Mouse (Mus musculus): ENCODE results near the gene Keap1. TPM values are rescaled to one million over a fixed set of nuclear protein-coding genes. Genes with fewer than 3 reads are reported as not detected.
A peak's percentile ranks its signal among the peaks of the same experiment; 100 is the strongest.
"Not testable (repeated sequence)": the region's sequence is repeated elsewhere in the genome, so short reads cannot be mapped to it uniquely, and the experiment has no call there.

Keap1 gene
- polyA plus RNA-seq, 1 experiment from 2014 or later, result 73.2 TPM

DNA sequence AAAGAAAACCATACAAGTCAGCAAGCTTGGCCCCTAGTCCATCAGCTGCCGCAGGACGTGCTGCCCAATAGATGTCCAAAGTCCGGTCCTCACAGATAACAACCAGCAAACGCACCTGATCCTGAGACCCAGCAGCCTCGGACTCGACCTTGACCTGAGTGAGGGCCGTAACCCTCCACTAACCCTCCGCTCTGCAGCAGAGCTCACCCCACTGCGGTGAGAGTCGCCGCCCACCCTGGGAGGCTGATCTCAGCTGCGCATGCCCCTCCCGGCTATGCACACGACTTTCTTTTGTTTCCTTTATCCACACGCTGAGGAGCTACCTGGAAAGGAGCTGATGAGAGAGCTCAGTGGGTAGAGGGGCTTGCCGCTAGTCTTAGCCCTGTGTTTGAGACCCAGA, 11.8 kb downstream of the Keap1 start:
- H3K9me3 ChIP-seq (replicated peaks), result no peaks in the 10 kb centered on the region
- H3K27ac ChIP-seq (replicated peaks), result no peak overlapping the region
- peaks cover 26% of the 10 kb centered on the region for H3K4me1 ChIP-seq
- H3K4me2 ChIP-seq (replicated peaks), result peak overlapping the region; percentile 57
- H3K9ac ChIP-seq, result no peak overlapping the region; the same call in 1 of the 2 replicates
- peaks cover 34% of the 10 kb centered on the region for H3K36me3 ChIP-seq
- peak overlapping the region; percentile 36 for H3K4me3 ChIP-seq (replicated peaks)
- H3K27me3 ChIP-seq, result no peaks in the 10 kb centered on the region
- WGBS, result 16% methylated on average over 16 of the region's 16 CpGs
- ATAC-seq (ENCODE audit: insufficient number of reproducible peaks, low FRiP score, low TSS enrichment, low read depth), result peak; percentile 56; the same call in 1 of the 2 replicates

- Histone ChIP-seq H3K27me3 (no peaks in the 10 kb centered on the region), H3K4me3 (replicated peaks) (peak overlapping the region; percentile 33), H3K27ac (replicated peaks) (peak overlapping the region; percentile 61; the same call in 1 of the 2 replicates), H3K4me2 (replicated peaks) (peak overlapping the region; percentile 47), H3K36me3 (peaks cover 14% of the 10 kb centered on the region), H3K4me1 (peaks cover 25% of the 10 kb centered on the region), H3K9me3 (replicated peaks) (no peaks in the 10 kb centered on the region), H3K9ac (no peak overlapping the region)
- WGBS, result 12% methylated on average over 7 of the region's 7 CpGs
- no peak for ATAC-seq (ENCODE audit: insufficient number of reproducible peaks, low FRiP score, low TSS enrichment, low read depth)
These were observed 13.8 kb downstream of the Keap1 start for GRCm38 (mm10) chr9:21225415-21225758.

GRCm38 (mm10) chr9:21224576-21225414, 14.4 kb downstream of the Keap1 start:
- no peak; the same call in 1 of the 2 replicates for ATAC-seq (ENCODE audit: insufficient number of reproducible peaks, low FRiP score, low TSS enrichment, low read depth)
- no peak overlapping the region for H3K9ac ChIP-seq

GRCm38 (mm10) chr9:21223906-21224305, 15.3 kb downstream of the Keap1 start:
- H3K9ac ChIP-seq, result no peak overlapping the region
- H3K4me3 ChIP-seq (replicated peaks), result no peak overlapping the region
- no peaks in the 10 kb centered on the region for H3K9me3 ChIP-seq (replicated peaks)
- H3K27me3 ChIP-seq, result no peaks in the 10 kb centered on the region
- peaks cover 25% of the 10 kb centered on the region for H3K4me1 ChIP-seq
- no peak overlapping the region for H3K27ac ChIP-seq (replicated peaks)
- 90% methylated on average over 6 of the region's 6 CpGs for WGBS
- H3K36me3 ChIP-seq, result no peaks in the 10 kb centered on the region
- no peak overlapping the region for H3K4me2 ChIP-seq (replicated peaks)
- no peak for ATAC-seq (ENCODE audit: insufficient number of reproducible peaks, low FRiP score, low TSS enrichment, low read depth)

More at GRCm38 (mm10) chr9:21224576-21225414, 14.4 kb downstream of the Keap1 start:
- H3K27me3 ChIP-seq, result no peaks in the 10 kb centered on the region
- no peaks in the 10 kb centered on the region for H3K9me3 ChIP-seq (replicated peaks)
- 20% methylated on average over 26 of the region's 26 CpGs for WGBS
- peak overlapping the region; percentile 33 for H3K4me3 ChIP-seq (replicated peaks)
- H3K27ac ChIP-seq (replicated peaks), result peak overlapping the region; percentile 61
- H3K4me2 ChIP-seq (replicated peaks), result peak overlapping the region; percentile 47
- peaks cover 25% of the 10 kb centered on the region for H3K4me1 ChIP-seq
- peaks cover 8% of the 10 kb centered on the region; the same call in 1 of the 2 replicates for H3K36me3 ChIP-seq

DNA sequence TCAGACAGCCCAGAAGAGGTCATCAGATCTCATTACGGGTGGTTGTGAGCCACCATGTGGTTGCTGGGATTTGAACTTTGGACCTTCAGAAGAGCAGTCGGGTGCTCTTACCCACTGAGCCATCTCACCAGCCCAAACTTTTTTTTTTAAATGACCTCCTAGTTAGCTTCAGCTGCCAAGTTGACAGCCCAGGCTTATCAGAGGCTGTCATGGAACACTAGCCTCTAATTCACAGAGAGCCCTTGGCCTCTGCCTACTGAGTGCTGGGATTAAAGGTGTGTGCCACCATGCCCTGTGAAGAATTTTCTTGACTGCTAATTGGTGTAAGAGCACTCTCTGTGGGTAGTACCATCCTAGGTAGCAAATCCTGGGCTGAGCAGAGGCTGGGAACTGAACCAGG, 15.7 kb downstream of the Keap1 start:
- not testable (repeated sequence) for H3K36me3 ChIP-seq; H3K4me2 ChIP-seq (replicated peaks); H3K9me3 ChIP-seq (replicated peaks); H3K27ac ChIP-seq (replicated peaks); H3K27me3 ChIP-seq; ATAC-seq (ENCODE audit: insufficient number of reproducible peaks, low FRiP score, low TSS enrichment, low read depth); H3K9ac ChIP-seq; H3K4me3 ChIP-seq (replicated peaks)
- H3K4me1 ChIP-seq, result peaks cover 25% of the 10 kb centered on the region
- WGBS, result 100% methylated on average over 2 of the region's 2 CpGs

- H3K9me3 ChIP-seq (replicated peaks), result no peaks in the 10 kb centered on the region
- 11% methylated on average over 7 of the region's 7 CpGs for WGBS
- no peak overlapping the region for H3K4me3 ChIP-seq (replicated peaks)
- no peak overlapping the region for H3K4me2 ChIP-seq (replicated peaks)
- H3K9ac ChIP-seq, result no peak overlapping the region
- no peak for ATAC-seq (ENCODE audit: insufficient number of reproducible peaks, low FRiP score, low TSS enrichment, low read depth)
- no peak overlapping the region for H3K27ac ChIP-seq (replicated peaks)
- H3K27me3 ChIP-seq, result no peaks in the 10 kb centered on the region
- no peaks in the 10 kb centered on the region for H3K36me3 ChIP-seq
- peaks cover 14% of the 10 kb centered on the region for H3K4me1 ChIP-seq
These were observed 17.7 kb downstream of the Keap1 start for GRCm38 (mm10) chr9:21221383-21221929.

DNA sequence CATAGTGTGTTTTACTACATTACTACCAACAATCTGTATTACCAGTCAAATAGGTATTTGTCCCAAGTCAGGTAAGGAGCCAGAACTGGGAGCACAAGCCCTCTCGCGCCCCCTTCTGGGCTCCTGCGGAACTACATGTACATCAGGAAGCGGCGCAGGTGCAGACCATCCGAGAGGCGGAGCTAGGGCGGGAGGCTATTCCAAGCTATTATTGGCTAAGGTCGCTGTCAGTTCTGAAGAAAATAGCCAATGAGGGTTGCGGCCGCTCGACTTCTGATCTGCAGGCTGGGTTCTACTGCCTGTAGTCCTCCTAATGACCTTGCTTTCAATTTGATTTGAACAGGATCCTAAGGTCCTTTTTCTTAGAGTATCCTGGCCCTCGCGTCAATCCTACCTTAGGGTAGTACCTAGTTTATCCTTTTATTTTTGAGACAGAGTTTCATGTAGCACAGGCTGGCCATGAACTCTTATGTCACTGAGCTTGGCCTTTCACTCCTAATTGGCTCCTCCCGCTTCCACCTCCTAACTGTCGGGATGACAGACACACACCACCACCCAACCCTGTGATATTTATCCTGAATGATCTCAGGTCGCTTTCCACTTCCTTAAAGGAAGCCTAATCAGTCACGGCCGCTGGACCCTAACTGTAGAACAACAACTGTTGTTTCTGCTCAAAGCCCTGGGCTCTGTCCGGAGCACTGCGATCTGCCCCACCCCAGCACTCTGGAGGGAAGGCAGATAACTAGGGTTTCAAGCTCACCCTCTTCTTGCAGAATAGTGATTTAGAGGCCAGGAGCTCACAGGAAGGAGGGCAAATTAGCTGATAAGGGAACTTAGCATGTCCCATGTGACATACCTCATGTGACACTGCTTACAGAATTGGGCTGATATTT, 18.4 kb downstream of the Keap1 start:
- ATAC-seq (ENCODE audit: insufficient number of reproducible peaks, low FRiP score, low TSS enrichment, low read depth), result peak; percentile 77

GRCm38 (mm10) chr9:21219820-21220219, 19.3 kb downstream of the Keap1 start:
- 60% methylated on average over 3 of the region's 3 CpGs for WGBS
- no peaks in the 10 kb centered on the region for H3K9me3 ChIP-seq (replicated peaks)
- H3K4me3 ChIP-seq (replicated peaks), result no peak overlapping the region
- no peak for ATAC-seq (ENCODE audit: insufficient number of reproducible peaks, low FRiP score, low TSS enrichment, low read depth)
- no peak overlapping the region for H3K9ac ChIP-seq
- no peaks in the 10 kb centered on the region for H3K36me3 ChIP-seq
- no peaks in the 10 kb centered on the region for H3K27me3 ChIP-seq
- no peak overlapping the region for H3K4me2 ChIP-seq (replicated peaks)
- peaks cover 7% of the 10 kb centered on the region for H3K4me1 ChIP-seq
- no peak overlapping the region for H3K27ac ChIP-seq (replicated peaks)

More for the DNA sequence above, 18.4 kb downstream of the Keap1 start:
- Histone ChIP-seq H3K27me3 (no peaks in the 10 kb centered on the region), H3K4me1 (peaks cover 14% of the 10 kb centered on the region), H3K36me3 (no peaks in the 10 kb centered on the region), H3K9ac (no peak overlapping the region), H3K9me3 (replicated peaks) (no peaks in the 10 kb centered on the region), H3K4me3 (replicated peaks) (peak overlapping the region; percentile 24), H3K4me2 (replicated peaks) (peak overlapping the region; percentile 40), H3K27ac (replicated peaks) (no peak overlapping the region)
- WGBS, result 11% methylated on average over 21 of the region's 21 CpGs

- no peak for ATAC-seq (ENCODE audit: insufficient number of reproducible peaks, low FRiP score, low TSS enrichment, low read depth)
- no peaks in the 10 kb centered on the region for H3K27me3 ChIP-seq
- H3K9me3 ChIP-seq (replicated peaks), result no peaks in the 10 kb centered on the region
- WGBS, result 62% methylated on average over 25 of the region's 25 CpGs
- H3K4me2 ChIP-seq (replicated peaks), result no peak overlapping the region
- no peak overlapping the region for H3K4me3 ChIP-seq (replicated peaks)
- H3K4me1 ChIP-seq, result peaks cover 6% of the 10 kb centered on the region
- no peaks in the 10 kb centered on the region for H3K36me3 ChIP-seq
- no peak overlapping the region for H3K27ac ChIP-seq (replicated peaks)
- H3K9ac ChIP-seq, result no peak overlapping the region
These were observed 22.9 kb downstream of the Keap1 start for GRCm38 (mm10) chr9:21216050-21216841.

DNA sequence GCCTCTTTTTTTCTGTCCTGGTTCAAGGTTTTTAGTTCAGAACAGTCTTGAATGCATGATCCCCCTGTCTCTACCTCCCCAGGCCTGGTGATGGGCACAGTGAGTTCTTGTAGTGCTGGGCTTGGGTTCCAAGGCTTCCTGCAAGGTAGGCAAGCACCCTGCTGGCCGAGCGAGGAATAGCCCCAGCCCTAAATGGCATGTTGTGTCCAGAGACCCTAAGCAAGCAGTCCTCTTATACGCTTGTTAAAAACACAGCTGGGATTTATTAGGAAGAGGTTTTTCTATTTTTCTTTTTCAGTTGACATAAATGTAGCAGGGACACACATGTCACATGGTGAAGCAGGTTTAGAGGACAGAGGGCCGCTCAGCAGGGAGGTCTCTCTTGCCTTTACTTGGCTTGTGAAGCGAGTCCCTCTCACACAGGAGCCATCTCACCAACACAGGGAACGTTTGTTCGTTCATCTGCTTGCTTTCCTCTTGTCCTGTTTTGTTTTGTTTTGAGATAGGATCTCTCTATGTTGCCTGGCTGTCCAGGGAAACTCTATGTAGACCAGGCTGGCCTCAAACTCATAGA, 25.5 kb downstream of the Keap1 start:
- Histone ChIP-seq H3K36me3 (0 out of 2 replicates have a peak, but pooled peaks cover 3% of the 10 kb centered on the region), H3K4me1 (no peaks in the 10 kb centered on the region), H3K27me3 (no peaks in the 10 kb centered on the region), H3K4me3 (replicated peaks) (no peak overlapping the region), H3K27ac (replicated peaks) (no peak overlapping the region), H3K9ac (no peak overlapping the region), H3K9me3 (replicated peaks) (no peaks in the 10 kb centered on the region), H3K4me2 (replicated peaks) (no peak overlapping the region)
- WGBS, result 21% methylated on average over 7 of the region's 7 CpGs
- no peak for ATAC-seq (ENCODE audit: insufficient number of reproducible peaks, low FRiP score, low TSS enrichment, low read depth)

Data from embryonic facial prominence, embryonic 15.5 days (tissue).